Mouse (Mus musculus) forebrain, postnatal 0 days (tissue): Measurements from ENCODE around the gene Cpm. TPM values are rescaled to one million over a fixed set of nuclear protein-coding genes. Genes with fewer than 3 reads are reported as not detected.

Experiments used
- ATAC-seq: fragments of 200-750 bp; cut with Nextera tagmentation; 2 replicates; pipeline ENCODE4 v1.8.0; 2017; ENCODE audit warnings: mild to moderate bottlenecking, moderate library complexity
- DNase-seq: peaks from one replicate; pipeline ENCODE4 v3.0.0-alpha.2; 2015
- H3K27ac ChIP-seq: fragments of 300-500 bp; sonication (generic); 2 replicates; pipeline ENCODE4 v1.5.1; 2014; ENCODE audit warnings: low read depth, mild to moderate bottlenecking, antibody characterized with exemption, low read length, moderate library complexity, mixed read lengths
- H3K27me3 ChIP-seq: fragments of 300-500 bp; sonication (generic); 2 replicates; pipeline ENCODE4 v1.6.1; 2014; ENCODE audit warnings: mild to moderate bottlenecking, low read length, mixed read lengths; ENCODE audit not compliant: insufficient read depth
- H3K36me3 ChIP-seq: fragments of 300-500 bp; sonication (generic); 2 replicates; pipeline ENCODE4 v1.6.1; 2014; ENCODE audit warnings: mild to moderate bottlenecking, moderate library complexity; ENCODE audit not compliant: insufficient read depth
- H3K4me1 ChIP-seq: fragments of 300-500 bp; sonication (generic); 2 replicates; pipeline ENCODE4 v1.6.1; 2014; ENCODE audit warnings: antibody characterized with exemption; ENCODE audit not compliant: insufficient read depth
- H3K4me2 ChIP-seq: fragments of 300-500 bp; sonication (generic); 2 replicates; pipeline ENCODE4 v1.6.1; 2014; ENCODE audit warnings: low read depth, mild to moderate bottlenecking, moderate library complexity
- H3K4me3 ChIP-seq: fragments of 300-500 bp; sonication (generic); 2 replicates; pipeline ENCODE4 v1.5.1; 2014; ENCODE audit warnings: low read depth, low read length, mixed read lengths
- H3K9ac ChIP-seq: fragments of 300-500 bp; sonication (generic); 2 replicates; pipeline ENCODE4 v1.6.1; 2014; ENCODE audit warnings: mild to moderate bottlenecking
- H3K9me3 ChIP-seq: fragments of 300-500 bp; sonication (generic); 2 replicates; pipeline ENCODE4 v1.6.1; 2016; ENCODE audit warnings: low read length
- CTCF ChIP-seq: sonication (generic); IDR thresholded peaks from 2 replicates; pipeline ENCODE4 v1.5.1; 2016; ENCODE audit warnings: antibody characterized with exemption, control low read depth, low read depth
- WGBS: fragments of 180-500 bp; shearing (Covaris S2); extraction: QIAGEN DNeasy Blood & Tissue Kit; methylation state at CpG from one replicate; pipeline ENCODE4 v1.1.7; 2014; 5-methylcytosine and 5-hydroxymethylcytosine counted together
- polyA plus RNA-seq: library from polyadenylated mRNA; unstranded; fragments of >200 nt; fragmentation: Nextera tagmentation; extraction: Ambion mirVana; gene quantifications from 2 replicates; pipeline ENCODE4 v1.2.1, GENCODE M21; 2015
- total RNA-seq: library from RNA; depleted of rRNA; stranded (reverse); fragments of >200 nt; gene quantifications from 2 replicates; pipeline ENCODE4 v1.2.3, GENCODE M21; 2014

Gene Cpm
- total and polyA plus RNA-seq, 2 experiments from 2014 or later, result 3.4 to 7.5 TPM

GRCm38 (mm10) chr10:117623358-117623757 is 5.9 kb upstream of the Cpm start:
- Histone ChIP-seq H3K9me3 (no peaks in the 10 kb centered on the region), H3K9ac (no peak overlapping the region), H3K4me3 (no peak overlapping the region), H3K27ac (no peak overlapping the region), H3K4me1 (no peaks in the 10 kb centered on the region), H3K27me3 (peaks cover 13% of the 10 kb centered on the region), H3K36me3 (no peaks in the 10 kb centered on the region), H3K4me2 (no peak overlapping the region)
- DNase-seq (no peak), ATAC-seq (no peak)
- TF ChIP-seq CTCF, result no peak

GRCm38 (mm10) chr10:117624222-117624621 is 5.1 kb upstream of the Cpm start:
- Histone ChIP-seq H3K27ac (no peak overlapping the region), H3K4me1 (peaks cover 4% of the 10 kb centered on the region; the same call in 1 of the 2 replicates), H3K4me2 (no peak overlapping the region), H3K9ac (no peak overlapping the region), H3K9me3 (no peaks in the 10 kb centered on the region), H3K27me3 (peaks cover 21% of the 10 kb centered on the region), H3K4me3 (no peak overlapping the region), H3K36me3 (no peaks in the 10 kb centered on the region)
- DNase-seq (no peak), ATAC-seq (no peak)
- WGBS, result 68% methylated on average over 3 of the region's 3 CpGs
- no peak for TF ChIP-seq CTCF

GRCm38 (mm10) chr10:117624655-117625497 is 4.4 kb upstream of the Cpm start:
- H3K4me2 ChIP-seq, result no peak overlapping the region
- ATAC-seq, result no peak
- peaks cover 4% of the 10 kb centered on the region; the same call in 1 of the 2 replicates for H3K4me1 ChIP-seq
- H3K9me3 ChIP-seq, result no peaks in the 10 kb centered on the region
- peaks cover 28% of the 10 kb centered on the region for H3K27me3 ChIP-seq
- no peak overlapping the region for H3K4me3 ChIP-seq
- no peak overlapping the region for H3K9ac ChIP-seq
- DNase-seq, result no peak
- no peak for TF ChIP-seq CTCF
- no peak overlapping the region for H3K27ac ChIP-seq
- 78% methylated on average over 9 of the region's 9 CpGs for WGBS
- H3K36me3 ChIP-seq, result no peaks in the 10 kb centered on the region

GRCm38 (mm10) chr10:117625500-117626296 is 3.6 kb upstream of the Cpm start:
- no peaks in the 10 kb centered on the region for H3K36me3 ChIP-seq
- no peak overlapping the region for H3K9ac ChIP-seq
- H3K4me3 ChIP-seq, result no peak overlapping the region
- H3K9me3 ChIP-seq, result no peaks in the 10 kb centered on the region
- WGBS, result 67% methylated on average over 8 of the region's 9 CpGs
- no peak for DNase-seq
- no peak for TF ChIP-seq CTCF
- H3K4me2 ChIP-seq, result no peak overlapping the region
- H3K27me3 ChIP-seq, result peaks cover 36% of the 10 kb centered on the region
- ATAC-seq, result no peak
- no peak overlapping the region for H3K27ac ChIP-seq
- peaks cover 4% of the 10 kb centered on the region; the same call in 1 of the 2 replicates for H3K4me1 ChIP-seq

- 88% methylated on average over 3 of the region's 3 CpGs for WGBS
- TF ChIP-seq CTCF, result no peak
- Histone ChIP-seq H3K36me3 (no peaks in the 10 kb centered on the region), H3K9ac (no peak overlapping the region), H3K27me3 (peaks cover 39% of the 10 kb centered on the region), H3K9me3 (no peaks in the 10 kb centered on the region), H3K4me3 (no peak overlapping the region), H3K4me1 (peaks cover 4% of the 10 kb centered on the region; the same call in 1 of the 2 replicates), H3K4me2 (no peak overlapping the region), H3K27ac (no peak overlapping the region)
- ATAC-seq (no peak), DNase-seq (no peak)
Measured at GRCm38 (mm10) chr10:117626297-117626613, 3.0 kb upstream of the Cpm start.

GRCm38 (mm10) chr10:117626840-117627615 is 2.3 kb upstream of the Cpm start:
- ATAC-seq (no peak), DNase-seq (no peak)
- Histone ChIP-seq H3K9me3 (no peaks in the 10 kb centered on the region), H3K9ac (no peak overlapping the region), H3K27ac (no peak overlapping the region), H3K4me2 (no peak overlapping the region), H3K27me3 (peaks cover 47% of the 10 kb centered on the region), H3K4me3 (no peak overlapping the region), H3K4me1 (peaks cover 4% of the 10 kb centered on the region; the same call in 1 of the 2 replicates), H3K36me3 (no peaks in the 10 kb centered on the region)
- 83% methylated on average over 7 of the region's 7 CpGs for WGBS
- TF ChIP-seq CTCF, result no peak

GRCm38 (mm10) chr10:117627616-117627930 is 1.7 kb upstream of the Cpm start:
- WGBS, result 57% methylated on average over 7 of the region's 7 CpGs
- Histone ChIP-seq H3K27ac (no peak overlapping the region), H3K36me3 (no peaks in the 10 kb centered on the region), H3K4me1 (peaks cover 4% of the 10 kb centered on the region; the same call in 1 of the 2 replicates), H3K27me3 (peaks cover 48% of the 10 kb centered on the region), H3K9me3 (no peaks in the 10 kb centered on the region), H3K4me2 (no peak overlapping the region), H3K4me3 (no peak overlapping the region), H3K9ac (no peak overlapping the region)
- no peak for TF ChIP-seq CTCF
- no peak for ATAC-seq
- no peak for DNase-seq
